Mouse (Mus musculus) G1E (cell line): ENCODE data around the gene Olfr458.

Experiments used
- CTCF ChIP-seq: IDR thresholded peaks from 2 replicates; pipeline ENCODE4 v1.5.1; 2012; ENCODE audit warnings: low read depth, low read length, inconsistent platforms, mixed read lengths
- GATA1 ChIP-seq: IDR thresholded peaks from 2 replicates; pipeline ENCODE4 v1.6.1; 2012; ENCODE audit warnings: borderline replicate concordance, low read length, inconsistent platforms, mixed read lengths
- GATA2 ChIP-seq: IDR thresholded peaks from 2 replicates; pipeline ENCODE4 v1.6.1; 2012; ENCODE audit warnings: low read depth, low read length, inconsistent platforms, borderline replicate concordance
- POLR2AphosphoS5 ChIP-seq: IDR thresholded peaks from 2 replicates; pipeline ENCODE4 v1.6.1; 2012; ENCODE audit warnings: low read depth, low read length, inconsistent platforms; ENCODE audit not compliant: insufficient replicate concordance

DNA sequence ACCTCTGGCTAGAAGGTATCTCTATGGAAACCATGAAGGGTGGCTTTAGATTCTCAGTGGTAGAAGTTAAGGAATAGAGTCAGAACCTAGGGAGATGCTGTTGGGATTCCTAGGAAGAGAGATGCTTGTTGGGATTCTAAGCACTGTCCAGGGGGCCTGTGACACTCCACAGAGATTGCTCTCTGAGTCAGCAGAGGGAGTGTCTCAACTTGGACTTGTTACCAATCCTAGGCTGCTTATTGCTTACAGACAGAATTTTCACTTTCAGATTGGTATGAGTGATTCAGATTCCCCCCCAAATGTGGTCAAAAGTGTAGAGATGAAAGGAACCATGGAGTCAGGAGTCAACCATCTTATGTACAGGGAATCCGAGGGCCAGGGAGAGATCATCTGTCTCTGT, 24.7 kb upstream of the Olfr458 start:
- TF ChIP-seq GATA1 (no peak), CTCF (no peak), GATA2 (no peak), POLR2AphosphoS5 (no peak)
